Mouse (Mus musculus) NIH3T3 (cell line): ENCODE results near the gene Slc6a8.

Experiments
- DNase-seq: peaks from one replicate; pipeline ENCODE4 v3.0.0-alpha.2; 2012; ENCODE audit warnings: low read depth

The Slc6a8 gene

DNA sequence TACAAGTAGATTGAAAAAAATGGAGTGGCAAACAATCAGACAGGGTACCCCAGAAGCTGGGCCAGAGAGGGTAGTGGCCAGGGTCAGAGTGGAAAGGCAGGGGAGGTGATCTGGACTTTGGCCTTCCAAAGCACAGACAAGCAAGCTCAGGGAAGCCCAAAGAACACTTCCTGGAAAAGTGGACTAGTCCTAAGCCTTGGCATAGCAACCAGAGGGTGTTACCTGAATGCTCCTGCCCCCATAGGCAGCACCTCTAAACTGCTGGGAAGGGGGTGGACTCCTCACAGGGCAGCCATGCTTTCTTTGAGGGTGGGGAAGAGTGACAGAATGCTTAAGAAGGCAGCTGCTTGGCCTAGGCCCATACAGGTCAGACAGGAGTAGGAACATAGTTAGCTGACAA lies 12.0 kb downstream of the Slc6a8 start:
- no peak for DNase-seq

DNA sequence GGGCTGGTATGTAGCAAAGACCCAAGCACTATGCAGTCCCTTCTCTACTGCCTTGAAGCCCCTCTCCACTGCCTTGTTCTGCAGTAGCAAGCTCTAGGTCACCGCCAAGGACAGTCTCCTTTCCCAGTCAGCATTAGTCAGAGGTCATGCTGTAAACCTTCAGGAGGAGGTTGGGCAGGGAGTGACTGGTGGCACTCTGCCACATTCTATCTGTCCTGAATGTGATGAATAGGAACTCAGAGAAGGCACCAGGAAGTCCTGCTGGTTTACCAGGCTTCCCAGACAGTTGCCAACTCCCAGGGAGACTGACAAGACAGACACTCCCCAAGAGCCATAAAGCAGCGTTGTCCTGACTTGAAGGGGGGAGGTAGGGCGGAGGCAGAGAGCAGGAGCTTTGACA lies 12.7 kb downstream of the Slc6a8 start:
- peak; percentile 38 for DNase-seq

DNA sequence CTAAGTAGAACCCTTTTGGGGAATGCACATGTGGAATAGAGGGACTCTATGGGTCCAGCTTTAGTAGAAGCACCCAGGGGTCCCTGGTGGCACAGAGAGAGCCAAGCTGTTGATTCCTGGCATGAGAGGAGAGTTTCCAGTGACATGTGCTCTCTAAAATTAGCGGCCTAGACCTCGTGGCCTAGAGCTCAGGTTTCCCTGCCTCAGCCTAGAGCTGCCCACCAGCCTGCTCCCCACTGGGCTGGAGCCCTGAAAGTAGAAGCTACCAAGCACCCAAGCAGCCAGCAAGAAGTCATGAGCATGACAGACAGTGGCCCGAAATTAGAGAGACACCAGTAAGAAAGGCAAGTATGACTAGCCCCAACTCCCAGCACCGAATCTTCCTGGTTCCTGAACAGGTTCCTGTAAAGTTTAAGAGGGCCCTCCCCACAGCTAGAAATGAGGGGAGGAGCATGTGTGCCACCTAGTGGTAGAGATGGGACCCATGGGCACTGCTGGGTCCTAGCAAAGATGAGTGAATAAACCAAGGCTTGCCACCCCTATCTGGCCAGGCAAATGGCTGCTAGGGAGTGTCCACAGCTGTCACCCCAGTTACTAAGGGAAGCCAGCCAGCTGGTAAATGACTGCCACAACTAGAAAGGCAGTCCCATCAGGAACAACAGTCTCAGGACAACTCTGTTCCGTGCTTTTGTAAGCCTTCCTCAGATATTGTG lies 18.1 kb downstream of the Slc6a8 start:
- peak; percentile 74 for DNase-seq

DNA sequence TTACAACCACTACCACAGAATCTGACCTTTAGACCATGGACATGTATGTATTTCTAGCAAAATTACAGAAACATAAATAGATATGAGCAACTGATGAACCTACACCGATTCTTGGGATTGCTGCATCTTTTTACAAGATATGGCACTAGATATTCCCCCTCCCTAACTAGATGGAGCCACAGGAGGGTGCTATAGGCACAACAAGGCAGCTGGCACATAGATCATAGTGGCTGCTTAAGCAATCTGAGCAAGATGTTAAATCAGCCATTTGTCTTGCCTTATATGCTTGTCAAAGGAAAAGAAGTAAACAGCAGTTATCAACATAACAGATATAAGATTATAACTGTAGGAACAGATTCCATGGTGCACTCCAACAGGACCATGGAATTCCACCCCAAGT lies 27.5 kb downstream of the Slc6a8 start:
- peak; percentile 52 for DNase-seq

DNA sequence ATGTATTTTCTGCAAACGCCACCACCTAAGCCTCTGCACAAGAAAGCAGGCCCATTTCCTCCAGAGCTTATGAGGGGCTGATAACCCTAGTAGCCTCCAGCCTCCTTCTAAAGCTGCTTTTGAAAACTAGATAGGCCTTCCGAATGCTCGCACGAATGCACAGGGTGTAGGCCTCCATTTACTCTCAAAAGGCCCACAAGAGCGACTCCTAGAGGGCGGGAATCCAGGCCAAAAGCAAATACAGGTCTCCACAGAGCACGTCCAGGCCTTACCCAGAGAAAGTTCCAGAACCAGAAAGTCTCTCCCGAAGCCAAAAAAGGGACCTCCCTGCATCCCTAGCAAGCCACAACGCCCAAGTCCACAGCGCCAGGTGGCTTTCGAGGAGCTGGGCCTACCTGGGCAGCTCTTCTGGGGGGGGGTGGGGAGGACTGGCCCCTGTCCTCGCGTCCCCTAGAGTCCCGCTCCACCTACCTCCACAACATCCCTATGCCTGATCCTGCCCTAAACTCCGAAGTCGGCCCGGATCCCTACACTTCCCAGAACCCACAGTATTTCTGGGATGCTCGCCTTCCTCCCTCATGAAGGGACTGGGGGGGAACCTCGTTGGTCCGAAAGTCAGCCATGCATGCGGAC lies 42.6 kb downstream of the Slc6a8 start:
- DNase-seq = peak; percentile 79

DNA sequence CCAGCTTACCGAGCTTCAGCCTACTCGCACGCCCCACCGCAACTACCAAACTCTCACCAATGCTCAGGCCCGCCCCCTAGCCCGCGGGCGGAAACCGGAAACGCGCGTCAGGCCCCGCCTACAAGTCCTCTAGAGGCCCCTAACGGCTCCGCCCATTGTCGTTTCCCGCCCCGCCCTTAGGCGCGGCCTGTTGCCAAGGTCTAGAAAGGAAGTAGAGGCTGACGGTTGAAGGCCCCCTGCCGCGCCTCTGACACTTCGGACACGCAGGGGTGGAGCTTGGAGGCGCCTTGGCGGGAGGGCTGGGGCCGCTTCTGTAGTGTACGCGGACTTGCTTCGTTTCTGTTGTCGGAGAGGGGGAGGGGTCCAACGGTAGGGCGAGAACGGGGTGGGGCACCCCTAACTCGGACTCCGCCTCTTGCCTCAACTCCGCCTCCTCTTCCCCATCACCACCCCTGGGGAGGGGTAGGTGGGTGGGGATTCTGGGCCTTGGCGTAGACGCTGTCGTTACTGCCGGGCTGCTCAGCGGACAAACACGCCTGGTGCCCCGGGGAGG lies 43.2 kb downstream of the Slc6a8 start, which contains the start of the genes Bcap31 and Abcd1:
Gene Bcap31 (minus strand): TSS at position 67 of the 553 bp plus-strand sequence.
Gene Abcd1 (plus strand): TSS at position 489 of the 553 bp plus-strand sequence.
- DNase-seq = peak; percentile 98

DNA sequence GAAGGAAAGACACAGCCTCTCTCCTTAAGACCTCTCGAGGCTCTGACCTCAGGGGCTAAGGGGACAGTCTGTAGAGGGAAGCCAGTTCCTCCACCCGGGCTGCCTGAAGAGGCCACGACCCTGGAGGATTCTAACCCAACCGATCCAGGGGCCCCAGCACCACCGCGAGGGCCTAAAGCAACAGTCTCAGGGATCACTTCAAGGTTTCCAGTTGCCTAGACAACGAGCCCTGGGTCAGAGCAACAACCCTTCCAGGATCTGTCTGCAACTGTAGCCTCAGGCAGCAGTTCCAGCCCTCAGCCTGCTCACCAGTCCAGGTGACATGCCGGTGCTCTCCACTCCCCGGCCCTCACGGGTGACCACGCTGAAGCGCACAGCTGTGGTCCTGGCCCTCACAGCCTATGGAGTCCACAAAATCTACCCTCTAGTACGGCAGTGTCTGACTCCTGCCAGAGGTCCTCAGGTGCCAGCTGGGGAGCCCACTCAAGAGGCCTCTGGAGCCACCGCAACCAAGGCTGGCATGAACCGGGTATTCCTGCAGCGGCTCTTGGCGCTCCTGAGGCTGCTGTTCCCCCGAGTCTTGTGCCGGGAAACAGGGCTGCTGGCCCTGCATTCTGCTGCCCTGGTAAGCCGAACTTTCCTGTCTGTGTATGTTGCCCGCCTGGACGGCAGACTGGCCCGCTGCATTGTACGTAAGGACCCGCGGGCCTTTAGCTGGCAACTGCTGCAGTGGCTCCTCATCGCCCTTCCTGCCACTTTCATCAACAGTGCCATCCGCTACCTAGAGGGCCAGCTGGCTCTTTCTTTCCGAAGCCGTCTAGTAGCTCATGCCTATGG lies 44.0 kb downstream of the Slc6a8 start:
- DNase-seq = peak; percentile 7

DNA sequence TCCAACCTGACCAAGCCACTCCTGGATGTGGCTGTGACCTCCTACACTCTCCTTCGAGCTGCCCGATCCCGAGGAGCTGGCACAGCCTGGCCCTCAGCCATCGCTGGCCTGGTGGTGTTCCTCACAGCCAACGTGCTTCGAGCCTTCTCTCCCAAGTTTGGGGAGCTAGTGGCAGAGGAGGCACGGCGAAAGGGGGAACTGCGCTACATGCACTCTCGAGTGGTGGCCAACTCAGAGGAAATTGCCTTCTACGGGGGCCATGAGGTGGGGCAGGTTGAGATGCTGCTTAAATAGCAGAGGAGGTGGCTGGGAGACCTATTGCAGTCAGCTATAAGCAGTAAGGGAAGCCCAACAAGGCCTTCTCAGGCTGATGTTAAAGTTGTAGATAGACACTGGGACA lies 44.7 kb downstream of the Slc6a8 start:
- no peak for DNase-seq

DNA sequence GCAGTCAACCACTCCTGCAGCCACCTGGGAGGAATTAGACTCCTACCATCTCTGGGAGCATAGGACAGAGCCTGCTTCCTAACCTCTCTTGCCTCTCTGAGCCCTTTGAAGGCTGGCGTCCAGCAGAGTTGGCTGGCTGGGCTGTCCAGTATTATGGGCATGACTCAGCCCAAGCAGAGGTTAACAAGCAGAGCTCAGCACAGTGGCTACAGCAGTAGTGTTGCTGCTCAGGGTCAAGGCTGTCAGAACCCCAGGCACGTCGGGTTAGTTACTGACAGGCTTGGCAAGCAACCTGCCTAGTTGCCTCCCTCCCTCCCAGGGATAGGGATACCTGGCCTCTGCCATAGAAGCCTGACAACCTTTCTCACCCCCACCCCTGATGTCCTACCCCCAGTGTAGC lies 45.3 kb downstream of the Slc6a8 start:
- peak; percentile 64 for DNase-seq

DNA sequence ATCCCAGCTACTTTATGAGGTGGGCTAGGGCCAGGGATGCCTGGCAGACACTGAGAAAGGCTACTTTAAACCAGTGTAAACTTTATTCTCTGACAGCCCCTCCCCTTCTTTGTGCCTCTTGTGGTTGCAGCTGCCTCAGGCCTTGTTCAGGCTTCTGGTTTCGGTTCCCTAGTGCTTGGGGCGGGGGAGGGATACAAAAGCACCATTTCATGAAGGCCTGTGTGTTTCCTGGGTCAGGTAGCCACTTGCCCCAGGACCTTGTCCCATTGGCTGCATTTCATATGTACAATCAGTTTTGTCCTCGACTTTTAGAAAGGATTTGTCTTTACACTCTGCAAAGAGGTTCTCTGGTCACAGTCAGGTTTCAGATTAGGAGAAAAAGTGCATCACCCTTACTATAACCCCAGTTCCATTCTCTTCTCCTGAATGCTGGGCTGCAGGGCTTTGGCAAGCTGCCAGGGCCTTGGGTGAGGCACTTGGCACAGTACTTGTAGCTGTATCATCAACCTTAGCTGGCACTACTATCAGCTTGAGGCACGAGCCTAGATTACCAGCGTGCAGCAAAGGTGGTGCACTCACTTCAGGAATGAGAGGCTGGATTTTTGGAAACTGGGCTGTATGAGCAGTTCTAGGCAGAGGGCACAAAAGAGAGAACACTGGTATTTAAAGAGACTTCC lies 45.9 kb downstream of the Slc6a8 start:
- peak; percentile 44 for DNase-seq

DNA sequence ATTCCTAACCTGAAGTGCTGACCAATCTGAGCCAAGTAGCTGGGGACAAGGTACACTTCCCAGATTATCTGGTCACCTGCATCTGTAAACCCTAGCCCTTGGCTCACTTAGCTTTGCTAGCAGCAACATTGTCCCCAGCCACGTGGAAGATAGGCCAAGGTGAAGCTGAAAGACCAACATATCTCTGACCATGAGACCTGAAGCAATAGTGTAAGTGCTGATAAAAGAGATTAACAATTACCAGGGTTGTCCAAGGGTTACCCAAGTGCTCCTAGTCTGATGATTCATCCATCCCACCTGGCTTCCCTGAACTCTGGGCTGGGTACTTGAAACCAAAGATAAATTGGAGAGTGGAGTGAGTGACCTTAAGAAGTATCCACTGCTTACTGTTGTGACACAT lies 58.0 kb downstream of the Slc6a8 start:
- no peak for DNase-seq
